Mouse (Mus musculus) liver, embryonic 15.5 days (tissue): Measurements from ENCODE around the gene Drc3. TPM values are rescaled to one million over a fixed set of nuclear protein-coding genes. Genes with fewer than 3 reads are reported as not detected.

ENCODE experiments used
- ATAC-seq: fragments of 200-750 bp; cut with Nextera tagmentation; 2 replicates; pipeline ENCODE4 v1.8.0; 2017; ENCODE audit warnings: moderate number of reproducible peaks, mild to moderate bottlenecking, moderate library complexity; ENCODE audit not compliant: insufficient read depth
- H3K27ac ChIP-seq: fragments of 300-500 bp; sonication (generic); replicated peaks from 2 replicates; pipeline ENCODE4 v1.5.1; 2015; ENCODE audit warnings: mild to moderate bottlenecking, inconsistent platforms
- H3K27me3 ChIP-seq: fragments of 300-500 bp; sonication (generic); 2 replicates; pipeline ENCODE4 v1.6.1; 2015; ENCODE audit warnings: mild to moderate bottlenecking, inconsistent platforms
- H3K36me3 ChIP-seq: fragments of 300-500 bp; sonication (generic); replicated peaks from 2 replicates; pipeline ENCODE4 v1.6.1; 2015; ENCODE audit warnings: moderate library complexity, mild to moderate bottlenecking, inconsistent platforms
- H3K4me1 ChIP-seq: fragments of 300-500 bp; sonication (generic); replicated peaks from 2 replicates; pipeline ENCODE4 v1.6.1; 2015; ENCODE audit warnings: inconsistent platforms
- H3K4me2 ChIP-seq: fragments of 300-500 bp; sonication (generic); 2 replicates; pipeline ENCODE4 v1.6.1; 2015; ENCODE audit warnings: moderate library complexity, mild to moderate bottlenecking, inconsistent platforms
- H3K4me3 ChIP-seq: fragments of 300-500 bp; sonication (generic); replicated peaks from 2 replicates; pipeline ENCODE4 v1.5.1; 2015; ENCODE audit warnings: mild to moderate bottlenecking, inconsistent platforms
- H3K9ac ChIP-seq: fragments of 300-500 bp; sonication (generic); 2 replicates; pipeline ENCODE4 v1.6.1; 2015; ENCODE audit warnings: moderate library complexity, mild to moderate bottlenecking, inconsistent platforms
- H3K9me3 ChIP-seq: fragments of 300-500 bp; sonication (generic); replicated peaks from 2 replicates; pipeline ENCODE4 v1.6.1; 2016; ENCODE audit warnings: inconsistent platforms
- WGBS: fragments of 180-500 bp; shearing (Covaris S2); methylation state at CpG from one replicate; pipeline ENCODE4 v1.1.7; 2015; ENCODE audit warnings: mixed read lengths; ENCODE audit not compliant: insufficient replicate concordance; 5-methylcytosine and 5-hydroxymethylcytosine counted together
- polyA plus RNA-seq: library from polyadenylated mRNA; unstranded; fragments of >200 nt; fragmentation: Nextera tagmentation; extraction: Ambion mirVana; gene quantifications from 2 replicates; pipeline ENCODE4 v1.2.1, GENCODE M21; 2015

Gene Drc3
- polyA plus RNA-seq, 1 experiment from 2014 or later = 0.48 TPM

- no peak for ATAC-seq
- Histone ChIP-seq H3K27ac (no peak overlapping the region), H3K4me2 (no peak overlapping the region), H3K9ac (no peak overlapping the region), H3K36me3 (no peaks in the 10 kb centered on the region), H3K27me3 (no peaks in the 10 kb centered on the region), H3K4me1 (peaks cover 31% of the 10 kb centered on the region), H3K4me3 (no peak overlapping the region), H3K9me3 (no peaks in the 10 kb centered on the region)
- WGBS = 72% methylated on average over 8 of the region's 8 CpGs
Measured at GRCm38 (mm10) chr11:60316883-60317282, 36.2 kb upstream of the Drc3 start.

GRCm38 (mm10) chr11:60317376-60318102 lies 35.6 kb upstream of the Drc3 start:
- Histone ChIP-seq H3K4me1 (peaks cover 30% of the 10 kb centered on the region), H3K4me3 (no peak overlapping the region), H3K9ac (no peak overlapping the region), H3K36me3 (no peaks in the 10 kb centered on the region), H3K27me3 (no peaks in the 10 kb centered on the region), H3K27ac (no peak overlapping the region), H3K9me3 (no peaks in the 10 kb centered on the region), H3K4me2 (no peak overlapping the region)
- no peak for ATAC-seq
- WGBS = 69% methylated on average over 7 of the region's 7 CpGs

- Histone ChIP-seq H3K4me2 (peak overlapping the region; percentile 36; the same call in 1 of the 2 replicates), H3K9me3 (no peaks in the 10 kb centered on the region), H3K27ac (no peak overlapping the region), H3K27me3 (no peaks in the 10 kb centered on the region), H3K4me3 (no peak overlapping the region), H3K36me3 (no peaks in the 10 kb centered on the region), H3K9ac (no peak overlapping the region), H3K4me1 (peaks cover 30% of the 10 kb centered on the region)
- peak; percentile 66; the same call in 1 of the 2 replicates for ATAC-seq
- WGBS = 42% methylated on average over 5 of the region's 5 CpGs
Measured at GRCm38 (mm10) chr11:60318716-60319115, 34.4 kb upstream of the Drc3 start.

- Histone ChIP-seq H3K4me3 (no peak overlapping the region), H3K4me1 (peaks cover 30% of the 10 kb centered on the region), H3K36me3 (no peaks in the 10 kb centered on the region), H3K9me3 (no peaks in the 10 kb centered on the region), H3K4me2 (peak overlapping the region; percentile 36; the same call in 1 of the 2 replicates), H3K27me3 (no peaks in the 10 kb centered on the region), H3K27ac (no peak overlapping the region), H3K9ac (no peak overlapping the region)
- ATAC-seq = 0 out of 2 replicates have a peak, but pooled peaks have one; percentile 40
- 75% methylated on average over 10 of the region's 10 CpGs for WGBS
Measured at GRCm38 (mm10) chr11:60319257-60320066, 33.7 kb upstream of the Drc3 start.

- H3K4me3 ChIP-seq = no peak overlapping the region
- no peak overlapping the region for H3K9ac ChIP-seq
- H3K4me2 ChIP-seq = no peak overlapping the region
- H3K27me3 ChIP-seq = no peaks in the 10 kb centered on the region
- 37% methylated on average over 8 of the region's 8 CpGs for WGBS
- H3K4me1 ChIP-seq = peaks cover 30% of the 10 kb centered on the region
- ATAC-seq = no peak
- no peaks in the 10 kb centered on the region for H3K36me3 ChIP-seq
- no peaks in the 10 kb centered on the region for H3K9me3 ChIP-seq
- H3K27ac ChIP-seq = no peak overlapping the region
Measured at GRCm38 (mm10) chr11:60320426-60321037, 32.6 kb upstream of the Drc3 start.

- 71% methylated on average over 2 of the region's 2 CpGs for WGBS
- H3K4me1 ChIP-seq = peaks cover 30% of the 10 kb centered on the region
- H3K9me3 ChIP-seq = no peaks in the 10 kb centered on the region
- ATAC-seq = no peak
- no peaks in the 10 kb centered on the region for H3K36me3 ChIP-seq
- no peaks in the 10 kb centered on the region for H3K27me3 ChIP-seq
- no peak overlapping the region for H3K27ac ChIP-seq
- no peak overlapping the region for H3K4me3 ChIP-seq
- no peak overlapping the region for H3K9ac ChIP-seq
- H3K4me2 ChIP-seq = no peak overlapping the region
Measured at GRCm38 (mm10) chr11:60321438-60321837, 31.7 kb upstream of the Drc3 start.

GRCm38 (mm10) chr11:60323731-60324130 lies 29.4 kb upstream of the Drc3 start:
- H3K4me1 ChIP-seq = peaks cover 20% of the 10 kb centered on the region
- H3K9me3 ChIP-seq = no peaks in the 10 kb centered on the region
- H3K36me3 ChIP-seq = no peaks in the 10 kb centered on the region
- no peak overlapping the region for H3K9ac ChIP-seq
- ATAC-seq = no peak
- H3K27ac ChIP-seq = no peak overlapping the region
- no peak overlapping the region for H3K4me2 ChIP-seq
- no peaks in the 10 kb centered on the region for H3K27me3 ChIP-seq
- H3K4me3 ChIP-seq = no peak overlapping the region

- H3K27me3 ChIP-seq = no peaks in the 10 kb centered on the region
- H3K4me2 ChIP-seq = no peak overlapping the region
- no peak overlapping the region for H3K27ac ChIP-seq
- no peaks in the 10 kb centered on the region for H3K9me3 ChIP-seq
- no peak overlapping the region for H3K4me3 ChIP-seq
- H3K9ac ChIP-seq = no peak overlapping the region
- ATAC-seq = no peak
- H3K36me3 ChIP-seq = no peaks in the 10 kb centered on the region
- 0 out of 2 replicates have a peak, but pooled peaks cover 6% of the 10 kb centered on the region for H3K4me1 ChIP-seq
- 82% methylated on average over 4 of the region's 4 CpGs for WGBS
Measured at GRCm38 (mm10) chr11:60330551-60330950, 22.6 kb upstream of the Drc3 start.

GRCm38 (mm10) chr11:60333461-60333860 lies 19.7 kb upstream of the Drc3 start:
- H3K27me3 ChIP-seq = no peaks in the 10 kb centered on the region
- no peak overlapping the region for H3K4me3 ChIP-seq
- no peak overlapping the region for H3K4me2 ChIP-seq
- H3K9ac ChIP-seq = no peak overlapping the region
- WGBS = 85% methylated on average over 5 of the region's 5 CpGs
- ATAC-seq = no peak
- no peak overlapping the region for H3K27ac ChIP-seq
- H3K36me3 ChIP-seq = no peaks in the 10 kb centered on the region
- H3K9me3 ChIP-seq = no peaks in the 10 kb centered on the region
- peaks cover 16% of the 10 kb centered on the region; the same call in 1 of the 2 replicates for H3K4me1 ChIP-seq

GRCm38 (mm10) chr11:60334124-60334523 lies 19.0 kb upstream of the Drc3 start:
- 72% methylated on average over 3 of the region's 3 CpGs for WGBS
- no peak overlapping the region for H3K9ac ChIP-seq
- H3K4me1 ChIP-seq = peaks cover 16% of the 10 kb centered on the region; the same call in 1 of the 2 replicates
- no peak overlapping the region for H3K4me2 ChIP-seq
- H3K36me3 ChIP-seq = no peaks in the 10 kb centered on the region
- no peak for ATAC-seq
- H3K4me3 ChIP-seq = no peak overlapping the region
- H3K27ac ChIP-seq = no peak overlapping the region
- no peaks in the 10 kb centered on the region for H3K27me3 ChIP-seq
- H3K9me3 ChIP-seq = no peaks in the 10 kb centered on the region

- no peak for ATAC-seq
- H3K36me3 ChIP-seq = no peaks in the 10 kb centered on the region
- H3K4me1 ChIP-seq = peaks cover 16% of the 10 kb centered on the region; the same call in 1 of the 2 replicates
- no peaks in the 10 kb centered on the region for H3K27me3 ChIP-seq
- H3K4me2 ChIP-seq = no peak overlapping the region
- H3K9ac ChIP-seq = no peak overlapping the region
- no peak overlapping the region for H3K27ac ChIP-seq
- 71% methylated on average over 2 of the region's 2 CpGs for WGBS
- H3K4me3 ChIP-seq = no peak overlapping the region
- no peaks in the 10 kb centered on the region for H3K9me3 ChIP-seq
Measured at GRCm38 (mm10) chr11:60335771-60336170, 17.4 kb upstream of the Drc3 start.
